Mouse (Mus musculus): ENCODE measurements around the gene Egfl6.
A peak's percentile ranks its signal among the peaks of the same experiment; 100 is the strongest.

DNA sequence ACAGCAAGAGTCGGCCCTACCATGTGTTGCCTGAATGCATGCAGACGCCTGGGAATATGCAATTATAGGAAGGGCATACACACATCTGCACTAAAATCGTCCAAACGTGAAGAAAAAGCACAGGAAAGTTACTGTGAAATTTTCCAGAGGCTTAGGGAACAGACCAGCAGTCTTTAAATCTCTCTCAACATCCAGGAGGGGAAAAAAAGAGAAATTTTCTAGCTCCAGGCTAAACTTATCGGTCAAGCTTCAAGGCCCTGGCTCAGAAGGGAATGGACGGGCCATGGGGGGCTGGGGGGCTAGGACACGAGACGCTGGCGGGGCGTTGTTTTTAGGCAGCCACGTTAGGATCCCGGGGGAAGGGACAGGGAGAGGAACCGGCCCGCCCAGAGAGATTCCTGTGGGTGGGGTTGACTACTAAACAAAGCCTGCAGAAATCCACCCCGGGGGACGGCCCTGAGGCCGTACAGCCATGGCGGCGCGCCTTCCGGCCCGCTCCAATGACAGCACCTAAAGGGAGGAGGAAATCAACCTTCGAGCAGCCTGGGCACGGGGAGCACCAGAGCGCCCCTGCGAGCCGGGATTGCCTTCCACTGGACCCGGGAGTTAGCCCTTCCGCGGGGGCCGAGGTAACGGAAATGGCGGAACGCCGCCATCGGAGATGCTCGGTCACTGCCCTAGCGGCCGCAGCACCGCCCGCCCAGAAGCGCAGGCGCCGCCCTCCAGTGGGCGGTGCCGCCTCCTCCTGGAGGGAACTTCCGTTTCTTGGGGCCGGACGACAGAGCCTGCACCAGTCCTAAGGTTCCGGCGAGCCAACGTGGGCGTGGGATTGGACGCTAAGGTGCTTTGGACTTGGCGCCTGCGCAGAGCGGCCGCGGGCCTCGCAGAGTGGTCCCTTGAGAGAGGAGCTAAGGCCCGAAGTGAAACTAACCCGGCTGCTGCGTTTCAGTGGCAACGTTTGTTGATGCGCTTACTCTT lies 75.5 kb downstream of the Egfl6 start:
- TF ChIP-seq CTCF (IDR thresholded peaks at IDR 0.05; ENCODE audit: low read depth, low read length) (0 out of 2 replicates have a peak, but pooled peaks have one; percentile 4), POLR2A (IDR thresholded peaks at IDR 0.05; ENCODE audit: extremely low read depth, insufficient read depth, low read length) (peak; percentile 29; the same call in 1 of the 2 replicates)

All from liver, adult 2 months (tissue).